Mouse (Mus musculus) hindlimb bud, embryonic 11.5 days (tissue): Measurements from ENCODE around the gene Tmem158.
A peak's percentile ranks its signal among the peaks of the same experiment; 100 is the strongest.

ENCODE experiments used
- DNase-seq: peaks from one replicate; pipeline ENCODE4 v3.0.0-alpha.2; 2012; ENCODE audit warnings: low read depth, low spot score; ENCODE audit errors: extremely low spot score

The Tmem158 gene

GRCm38 (mm10) chr9:123260611-123261021, at the start of gene Tmem158:
Gene Tmem158 (minus strand): TSS chr9:123260764.
- peak; percentile 41 for DNase-seq

- no peak for DNase-seq
Measured at GRCm38 (mm10) chr9:123309685-123310365, 49.3 kb upstream of the Tmem158 start.

GRCm38 (mm10) chr9:123309073-123309472, 48.5 kb upstream of the Tmem158 start:
- DNase-seq, result no peak

GRCm38 (mm10) chr9:123304917-123305316, 44.4 kb upstream of the Tmem158 start:
- DNase-seq, result no peak

- no peak for DNase-seq
Measured at GRCm38 (mm10) chr9:123303952-123304351, 43.4 kb upstream of the Tmem158 start.

GRCm38 (mm10) chr9:123302759-123303313, 42.3 kb upstream of the Tmem158 start:
- no peak for DNase-seq

GRCm38 (mm10) chr9:123297862-123298261, 37.3 kb upstream of the Tmem158 start:
- no peak for DNase-seq

GRCm38 (mm10) chr9:123296229-123296628, 35.7 kb upstream of the Tmem158 start:
- DNase-seq, result no peak

GRCm38 (mm10) chr9:123294581-123294980, 34.0 kb upstream of the Tmem158 start:
- DNase-seq, result no peak

GRCm38 (mm10) chr9:123288378-123288777, 27.8 kb upstream of the Tmem158 start:
- DNase-seq, result no peak

GRCm38 (mm10) chr9:123285623-123286022, 25.1 kb upstream of the Tmem158 start:
- DNase-seq, result no peak

GRCm38 (mm10) chr9:123280775-123281174, 20.2 kb upstream of the Tmem158 start:
- no peak for DNase-seq

- no peak for DNase-seq
Measured at GRCm38 (mm10) chr9:123278003-123278402, 17.4 kb upstream of the Tmem158 start.

- DNase-seq, result no peak
Measured at GRCm38 (mm10) chr9:123275373-123275772, 14.8 kb upstream of the Tmem158 start.

- DNase-seq, result no peak
Measured at GRCm38 (mm10) chr9:123274674-123275073, 14.1 kb upstream of the Tmem158 start.

GRCm38 (mm10) chr9:123273876-123274275, 13.3 kb upstream of the Tmem158 start:
- DNase-seq, result no peak

- no peak for DNase-seq
Measured at GRCm38 (mm10) chr9:123271552-123271951, 11.0 kb upstream of the Tmem158 start.

- DNase-seq, result no peak
Measured at GRCm38 (mm10) chr9:123269906-123270558, 9.5 kb upstream of the Tmem158 start.

- no peak for DNase-seq
Measured at GRCm38 (mm10) chr9:123259896-123260610, 511 bp downstream of the Tmem158 start.

- peak; percentile 33 for DNase-seq
Measured at GRCm38 (mm10) chr9:123259461-123259895, 1.1 kb downstream of the Tmem158 start.

GRCm38 (mm10) chr9:123258796-123259195, 1.8 kb downstream of the Tmem158 start:
- no peak for DNase-seq

- DNase-seq, result no peak
Measured at GRCm38 (mm10) chr9:123255736-123256135, 4.8 kb downstream of the Tmem158 start.
